Mouse (Mus musculus): ENCODE measurements at regions not wholly inside any gene's neighbourhood (a gene's known extent, or its start where the extent isn't known, plus 50 kb on each side); places are given as distances from the start of the nearest gene placed in this dataset.

- DNase-seq: peak; percentile 52
These were observed 95.3 kb upstream of the Trpm1 start for GRCm38 (mm10) chr7:64058282-64058872.

DNA sequence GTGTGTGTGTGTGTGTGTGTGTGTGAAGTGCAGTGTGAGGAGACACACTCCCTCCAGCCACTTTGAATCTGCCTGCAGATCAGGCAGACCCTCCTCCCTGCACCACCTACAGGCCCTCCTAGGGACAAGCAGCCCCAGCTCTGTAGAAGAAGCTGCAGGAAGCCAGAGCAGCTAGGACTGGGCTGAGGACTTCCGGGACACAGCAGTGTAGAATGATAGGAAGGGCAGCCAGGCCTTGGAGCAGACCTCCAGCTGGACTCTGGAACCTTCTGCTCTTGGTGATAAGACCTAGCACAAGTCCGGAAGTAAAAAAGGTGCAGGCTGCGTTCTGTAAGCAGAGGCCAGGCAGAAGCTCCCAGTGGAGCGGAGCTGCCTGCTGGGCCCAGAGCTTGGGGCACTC is 95.8 kb upstream of the Trpm1 start:
- DNase-seq: peak; percentile 80

DNA sequence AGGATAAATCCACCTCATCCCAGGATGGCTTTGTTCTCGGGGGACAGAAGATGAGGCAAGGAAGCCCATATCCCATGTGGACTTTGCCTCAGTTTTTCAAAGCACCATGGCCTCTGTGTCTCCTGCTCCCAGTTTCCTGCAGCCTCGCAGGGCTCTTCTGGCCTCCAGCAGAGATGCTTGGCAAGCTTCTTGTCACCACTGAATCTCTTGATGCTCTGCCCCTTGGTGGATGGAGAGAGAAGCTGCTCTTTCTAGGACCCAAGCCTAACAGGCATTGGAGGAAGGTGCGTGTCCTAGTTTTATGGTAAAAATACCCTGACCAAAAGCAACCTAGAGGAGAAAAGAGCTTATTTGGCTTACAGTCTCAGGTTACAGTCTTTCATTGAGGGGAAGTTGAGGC is 97.1 kb upstream of the Trpm1 start:
- DNase-seq: no peak

DNA sequence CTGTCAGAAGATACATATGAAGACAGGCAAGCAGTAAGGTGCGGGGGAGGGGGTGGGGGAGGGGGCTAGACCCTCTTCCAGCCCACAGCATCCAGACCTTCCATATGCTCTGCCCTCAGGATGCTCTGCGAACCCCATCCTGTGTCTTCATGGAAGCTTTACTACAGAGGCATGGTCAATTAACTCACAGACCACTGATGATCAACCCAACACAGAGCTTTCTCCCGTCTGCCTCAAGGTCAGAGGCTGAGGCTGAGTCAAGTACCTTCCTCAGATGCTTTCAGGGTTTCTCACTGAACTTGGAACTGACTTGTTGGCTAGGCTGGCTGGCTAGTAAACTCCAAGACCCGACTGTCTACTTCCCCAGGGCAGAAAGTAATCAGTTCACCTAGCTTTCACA is 98.6 kb upstream of the Trpm1 start:
- DNase-seq: no peak

- DNase-seq: no peak
These were observed 99.9 kb upstream of the Trpm1 start for GRCm38 (mm10) chr7:64053766-64054165.

DNA sequence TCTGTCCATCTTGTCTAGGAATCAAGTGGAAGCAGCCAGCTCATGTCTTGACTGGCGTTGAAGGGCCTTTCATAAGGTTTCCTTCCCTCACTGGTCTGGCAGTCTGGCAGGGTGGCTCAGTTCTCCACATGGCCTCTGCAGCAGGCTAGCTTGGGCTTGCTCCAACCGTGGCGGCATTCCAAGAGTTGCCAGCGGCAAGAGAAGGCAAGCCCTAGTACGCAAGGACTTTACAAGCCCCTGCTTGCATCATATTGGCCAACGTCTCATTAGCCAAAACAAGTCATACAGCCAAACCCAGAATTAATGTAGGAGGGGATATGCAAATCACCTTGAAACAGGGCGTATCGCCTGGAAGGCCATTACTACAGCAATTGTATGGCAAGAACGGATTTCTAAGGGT is 101.2 kb upstream of the Trpm1 start:
- no peak for DNase-seq

GRCm38 (mm10) chr7:64050826-64051401 is 102.7 kb upstream of the Trpm1 start:
- DNase-seq: no peak

DNA sequence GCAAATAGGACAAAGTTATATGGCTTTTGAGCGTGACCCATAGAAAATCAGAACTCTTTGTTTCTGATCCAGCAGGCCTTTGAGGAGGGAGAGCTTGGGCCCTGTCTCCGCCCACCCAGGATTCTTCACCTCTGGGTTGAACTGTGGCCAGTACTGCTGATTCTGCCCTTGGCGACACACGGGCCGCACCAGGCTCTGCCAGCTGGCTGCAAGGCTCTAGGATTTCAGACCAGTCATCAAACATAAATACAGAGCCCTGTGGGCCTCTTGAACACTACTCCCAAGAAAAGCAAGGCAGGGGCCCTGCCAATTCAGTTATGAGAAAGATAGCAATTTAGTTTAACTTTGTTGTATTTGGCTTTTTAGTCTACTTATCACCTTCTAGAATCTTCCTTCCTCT is 103.4 kb upstream of the Trpm1 start:
- no peak for DNase-seq

DNA sequence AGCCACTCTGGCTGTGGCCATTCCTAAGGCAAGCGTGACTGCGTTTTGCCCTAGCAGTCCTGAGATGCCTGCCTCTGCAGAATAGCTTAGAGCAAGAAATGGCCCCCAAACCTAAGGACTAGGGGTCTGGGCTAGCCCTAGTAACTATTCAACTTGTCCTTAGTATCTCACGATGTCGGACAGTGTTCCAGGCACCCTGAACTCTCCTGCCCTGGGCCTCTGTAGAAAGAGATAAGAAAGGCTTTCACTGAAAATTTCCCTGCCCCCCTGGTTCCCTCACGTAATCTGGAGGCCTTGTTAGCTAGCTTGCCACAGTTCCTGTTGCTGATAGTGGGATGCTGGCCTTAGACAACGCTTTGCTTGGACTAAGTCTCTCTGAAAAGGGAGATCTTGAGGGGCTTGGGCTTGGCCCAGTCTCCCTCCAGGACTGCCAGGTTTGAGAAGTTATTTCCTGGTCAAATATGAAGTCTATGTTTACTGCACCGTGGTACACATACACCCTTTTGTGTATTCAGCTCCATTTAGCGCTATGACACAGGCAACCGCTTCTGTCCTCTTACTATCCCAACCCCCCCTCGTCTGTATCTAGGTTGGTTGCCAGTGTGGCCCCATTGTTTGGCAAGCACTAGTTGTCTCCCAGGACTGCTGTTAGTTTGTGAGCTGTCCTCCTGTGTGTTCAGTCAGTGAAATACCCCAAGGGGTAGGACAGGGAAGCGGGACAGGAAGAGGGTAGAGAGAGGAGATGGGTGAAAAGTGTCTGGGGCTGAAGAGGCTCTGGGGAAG is 104.3 kb upstream of the Trpm1 start:
- DNase-seq: no peak

DNA sequence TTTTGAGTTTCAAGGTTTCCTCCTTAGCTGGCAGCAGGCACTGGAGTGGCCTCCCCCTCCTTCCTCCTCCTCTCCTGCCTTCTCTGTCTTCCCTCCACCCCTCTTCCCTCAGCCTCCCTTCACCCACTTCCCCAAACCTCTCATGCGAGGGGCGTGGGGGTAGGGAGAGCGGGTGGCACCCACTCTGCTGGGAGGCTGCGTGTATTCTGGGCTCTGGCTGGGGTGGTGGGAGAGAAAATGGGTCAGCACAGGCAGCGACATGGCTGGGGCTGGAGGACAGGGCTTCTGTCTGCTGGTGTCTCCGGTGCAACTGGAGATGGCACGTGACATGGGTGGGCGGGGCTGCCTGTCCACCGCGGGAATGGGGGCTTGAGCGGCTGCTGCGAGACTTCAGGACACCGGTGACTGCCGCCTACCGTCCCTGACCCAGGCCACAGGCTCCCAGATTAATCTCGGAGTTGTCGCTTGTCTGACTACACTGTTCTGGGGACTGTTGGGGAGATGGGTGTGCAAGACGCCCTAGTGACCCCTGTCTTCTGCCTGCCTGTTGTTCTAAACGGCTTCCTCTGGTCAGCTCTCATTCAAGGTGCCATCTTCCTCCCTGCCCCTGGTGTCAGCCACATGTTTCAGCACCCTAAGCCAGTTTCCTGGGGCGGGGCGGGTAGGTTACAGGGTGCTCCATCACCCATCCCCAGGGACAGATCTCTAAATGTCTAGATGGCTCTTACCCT is 105.0 kb upstream of the Trpm1 start:
- peak; percentile 77 for DNase-seq

- no peak for DNase-seq
These were observed 105.8 kb upstream of the Trpm1 start for GRCm38 (mm10) chr7:64047831-64048230.

GRCm38 (mm10) chr7:64045292-64045691 is 106.6 kb upstream of the Klf13 start:
- no peak for DNase-seq

DNA sequence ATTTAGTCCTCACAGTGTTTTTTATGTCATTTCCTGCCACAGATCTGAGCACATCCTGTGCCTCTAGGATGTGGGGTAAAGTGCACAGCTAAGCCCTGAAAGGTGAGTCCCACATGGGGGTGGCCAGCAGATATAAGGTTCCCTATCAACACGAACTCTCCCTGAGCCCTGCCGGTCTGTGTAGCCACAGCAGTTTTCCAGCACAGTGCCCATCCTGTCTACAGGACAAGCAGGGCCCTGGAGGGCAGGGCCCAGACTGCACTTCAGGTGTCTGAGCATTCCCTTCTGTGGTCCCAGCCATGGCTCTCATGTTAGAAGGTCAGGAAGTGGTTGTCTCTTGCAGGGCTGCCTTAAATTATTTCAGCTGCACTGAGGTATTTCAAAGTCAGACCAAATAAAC is 104.3 kb upstream of the Klf13 start:
- peak; percentile 72 for DNase-seq

- no peak for DNase-seq
These were observed 102.6 kb upstream of the Klf13 start for GRCm38 (mm10) chr7:64041303-64041702.

DNA sequence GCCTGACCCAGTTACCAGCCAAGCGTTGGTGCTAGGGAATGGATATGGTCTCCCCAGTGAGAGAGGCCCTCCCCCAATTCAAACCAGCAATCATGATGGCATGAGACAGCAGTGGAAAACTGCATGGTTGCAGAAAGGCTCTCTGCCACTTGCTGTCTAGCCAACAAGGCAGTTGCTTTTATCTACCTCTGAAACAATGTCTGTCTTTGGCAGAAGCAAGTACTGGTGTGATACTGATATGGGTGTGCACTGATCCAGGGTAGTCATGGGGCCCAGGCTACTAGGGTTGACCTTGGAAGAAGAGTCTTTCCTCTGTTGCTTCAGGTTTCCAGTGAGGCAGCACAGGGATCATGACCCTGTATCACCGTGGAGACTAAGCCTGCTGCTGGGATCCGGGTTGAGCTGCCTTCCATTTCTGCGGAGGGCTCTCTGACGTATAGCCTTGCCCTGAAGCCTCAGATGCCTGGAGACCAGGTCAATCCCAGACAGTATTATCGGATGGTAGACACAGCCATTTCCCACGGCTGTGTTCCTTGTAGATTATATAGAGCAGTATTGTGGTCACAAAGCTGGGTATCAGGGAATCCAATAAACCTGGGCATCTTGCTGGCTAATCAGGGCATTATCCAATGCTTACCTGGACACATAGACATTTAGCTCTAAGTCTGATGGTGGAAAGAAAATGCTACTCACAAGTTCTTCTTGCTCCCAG is 101.5 kb upstream of the Klf13 start:
- no peak for DNase-seq

DNA sequence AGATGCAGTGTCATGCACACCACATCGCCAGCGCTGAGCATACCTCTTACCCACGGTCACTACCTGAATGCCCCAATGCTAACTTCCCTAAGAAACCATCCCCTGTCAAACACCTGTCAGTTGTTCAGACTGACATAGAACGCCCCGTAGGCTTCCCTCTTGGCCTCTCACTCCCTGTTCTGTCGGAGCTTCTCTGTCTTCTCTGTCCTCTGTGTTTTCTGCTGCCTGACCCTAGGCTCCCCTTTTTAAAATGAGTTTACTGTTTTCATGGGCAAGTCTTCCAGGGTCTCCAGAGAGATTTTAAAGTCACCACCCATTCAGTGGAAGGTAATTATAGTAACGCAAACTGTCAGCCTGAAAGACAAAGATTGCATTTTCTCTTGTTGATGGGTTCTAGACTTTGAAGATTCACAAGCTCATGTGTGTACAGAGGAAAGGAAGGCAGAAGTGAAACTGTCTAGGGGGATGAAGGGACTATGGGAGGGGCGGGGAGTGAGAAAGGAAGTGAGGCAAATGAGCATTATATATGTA is 99.1 kb upstream of the Klf13 start:
- DNase-seq: no peak

- no peak for DNase-seq
These were observed 97.4 kb upstream of the Klf13 start for GRCm38 (mm10) chr7:64036154-64036553.

DNA sequence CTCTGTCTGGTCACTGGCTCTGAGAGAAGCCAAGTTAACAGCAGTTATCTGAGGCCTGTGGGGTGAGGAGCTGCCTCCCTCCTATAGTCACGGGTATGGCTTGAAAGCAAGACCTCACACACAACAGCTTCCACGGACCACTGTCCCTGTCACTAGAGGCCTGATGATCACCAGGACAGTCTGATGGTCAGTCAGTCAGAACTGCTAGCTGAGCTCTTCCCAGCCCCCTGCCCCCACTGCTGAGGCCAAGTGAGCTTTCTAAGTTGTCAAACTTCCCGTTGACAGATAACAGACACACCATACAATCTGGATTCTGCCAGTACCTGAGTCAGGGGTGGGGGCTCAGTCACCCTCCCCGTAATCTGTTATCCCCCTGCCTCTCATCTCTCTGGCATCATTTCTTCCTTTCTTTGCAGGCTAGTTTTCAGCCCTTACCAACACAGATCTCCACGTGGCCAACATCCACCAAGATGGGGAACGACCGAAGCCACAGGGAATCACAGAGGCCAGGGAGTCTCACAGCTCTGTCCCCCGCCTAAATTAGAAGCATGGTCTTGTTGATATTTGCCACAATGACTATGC is 96.4 kb upstream of the Klf13 start:
- no peak for DNase-seq

GRCm38 (mm10) chr7:64034493-64034892 is 95.8 kb upstream of the Klf13 start:
- no peak for DNase-seq

- peak; percentile 50 for DNase-seq
These were observed 94.7 kb upstream of the Klf13 start for GRCm38 (mm10) chr7:64033388-64033787.

GRCm38 (mm10) chr7:64032921-64033354 is 94.2 kb upstream of the Klf13 start:
- DNase-seq: peak; percentile 64

DNA sequence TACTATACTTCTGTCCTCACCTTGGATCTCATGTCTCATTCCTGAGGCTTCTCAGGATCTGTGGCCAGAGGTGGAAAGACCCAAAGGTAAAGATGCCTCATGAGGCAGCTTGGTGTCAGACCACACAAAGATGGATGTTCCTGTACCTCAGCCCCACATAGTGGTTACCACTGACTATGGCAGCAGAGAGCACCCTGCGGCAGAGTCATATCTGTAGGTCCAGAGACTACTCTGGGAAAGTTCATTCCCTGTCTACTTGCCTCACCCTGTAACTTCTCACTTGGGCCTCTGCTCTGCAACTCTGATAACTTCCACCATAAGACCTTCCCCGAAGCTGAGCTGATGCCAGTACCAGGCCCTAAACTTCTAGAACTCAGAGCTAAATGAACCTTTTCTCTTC is 91.9 kb upstream of the Klf13 start:
- no peak for DNase-seq
